Mouse (Mus musculus): ENCODE measurements around the gene Frmd4a. TPM values are rescaled to one million over a fixed set of nuclear protein-coding genes. Genes with fewer than 3 reads are reported as not detected.

The Frmd4a gene
- polyA plus RNA-seq, 1 experiment from 2014 or later, result 16.0 TPM

DNA sequence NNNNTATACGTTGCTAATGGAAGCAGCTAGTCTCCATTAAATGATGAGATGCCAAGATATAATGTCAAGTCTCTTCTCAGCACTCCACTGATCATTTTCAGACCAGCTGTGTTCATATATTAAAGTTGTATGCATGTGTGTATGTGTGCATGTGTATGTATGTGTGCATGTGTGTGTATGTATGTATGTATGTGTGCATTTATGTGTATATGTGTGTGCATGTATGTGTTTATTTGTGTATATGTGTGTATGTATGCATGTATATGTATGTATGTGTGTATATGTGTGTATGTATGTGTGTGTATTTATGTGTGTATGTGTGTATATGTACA lies 204.9 kb downstream of the Frmd4a start:
- Histone ChIP-seq H3K4me2 (no peak overlapping the region), H3K27me3 (no peaks in the 10 kb centered on the region), H3K4me3 (replicated peaks) (no peak overlapping the region), H3K36me3 (replicated peaks) (no peaks in the 10 kb centered on the region), H3K9me3 (replicated peaks) (no peaks in the 10 kb centered on the region), H3K9ac (no peak overlapping the region), H3K4me1 (replicated peaks) (no peaks in the 10 kb centered on the region), H3K27ac (replicated peaks) (no peak overlapping the region)
- ATAC-seq (ENCODE audit: insufficient read depth), result no peak
- WGBS (ENCODE audit: insufficient replicate concordance), result 2% methylated on average over 1 of the region's 1 CpGs

DNA sequence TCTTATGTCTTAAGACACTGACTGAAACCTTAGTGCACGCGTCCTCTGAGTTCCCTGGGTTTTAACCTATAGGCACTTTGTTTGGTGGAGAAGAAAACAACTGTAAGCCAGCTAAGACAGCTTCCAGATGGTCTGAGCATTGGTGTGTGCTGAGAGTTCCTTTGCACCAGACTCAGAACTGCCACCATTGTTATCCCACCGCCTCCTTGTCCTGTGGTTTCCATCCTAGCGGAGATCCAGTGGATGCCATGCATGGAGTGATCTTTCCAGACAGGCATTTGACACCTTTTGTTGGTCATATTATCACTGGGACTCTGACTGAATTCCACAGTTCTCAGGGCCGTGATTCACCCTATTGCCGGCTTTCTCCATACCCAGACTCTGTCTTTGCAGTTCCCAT lies 205.8 kb downstream of the Frmd4a start:
- Histone ChIP-seq H3K36me3 (replicated peaks) (no peaks in the 10 kb centered on the region), H3K27me3 (no peaks in the 10 kb centered on the region), H3K4me1 (replicated peaks) (no peaks in the 10 kb centered on the region), H3K27ac (replicated peaks) (no peak overlapping the region), H3K4me3 (replicated peaks) (no peak overlapping the region), H3K4me2 (no peak overlapping the region), H3K9me3 (replicated peaks) (no peaks in the 10 kb centered on the region), H3K9ac (no peak overlapping the region)
- ATAC-seq (ENCODE audit: insufficient read depth), result no peak
- 57% methylated on average over 6 of the region's 6 CpGs for WGBS (ENCODE audit: insufficient replicate concordance)

DNA sequence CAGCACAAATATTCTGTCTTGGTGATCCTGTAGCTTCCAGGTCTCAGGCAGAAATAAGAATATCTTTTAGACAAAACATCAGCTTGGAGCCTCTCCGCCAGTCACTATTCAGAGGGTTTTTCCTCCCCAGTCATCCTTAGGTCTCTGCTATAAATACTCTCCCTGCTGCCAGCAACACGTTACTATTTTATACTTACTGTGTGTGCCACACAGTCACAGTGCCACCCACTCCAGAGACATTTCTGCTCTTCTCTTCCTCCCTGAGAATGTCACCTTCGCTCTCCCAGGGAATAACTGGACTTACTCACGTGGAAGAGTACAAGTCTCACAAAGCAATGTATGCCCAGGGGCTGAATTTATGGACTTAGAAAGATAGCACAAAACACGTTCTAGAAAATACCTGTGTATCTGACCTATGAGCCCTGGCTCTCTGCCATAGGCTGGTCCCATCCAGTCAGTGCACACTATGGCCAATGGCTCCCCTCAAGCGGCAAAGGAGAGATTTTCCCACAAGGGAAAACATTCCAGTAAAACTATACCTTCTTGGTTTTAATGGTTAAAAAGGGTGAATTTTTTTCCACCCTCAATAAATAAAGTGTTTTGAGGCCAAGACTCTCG lies 209.5 kb downstream of the Frmd4a start:
- Histone ChIP-seq H3K36me3 (replicated peaks) (no peaks in the 10 kb centered on the region), H3K27ac (replicated peaks) (no peak overlapping the region), H3K9ac (no peak overlapping the region), H3K9me3 (replicated peaks) (no peaks in the 10 kb centered on the region), H3K4me1 (replicated peaks) (no peaks in the 10 kb centered on the region), H3K4me2 (no peak overlapping the region), H3K4me3 (replicated peaks) (no peak overlapping the region), H3K27me3 (no peaks in the 10 kb centered on the region)
- ATAC-seq (ENCODE audit: insufficient read depth), result no peak
- WGBS (ENCODE audit: insufficient replicate concordance), result 54% methylated on average over 7 of the region's 7 CpGs

DNA sequence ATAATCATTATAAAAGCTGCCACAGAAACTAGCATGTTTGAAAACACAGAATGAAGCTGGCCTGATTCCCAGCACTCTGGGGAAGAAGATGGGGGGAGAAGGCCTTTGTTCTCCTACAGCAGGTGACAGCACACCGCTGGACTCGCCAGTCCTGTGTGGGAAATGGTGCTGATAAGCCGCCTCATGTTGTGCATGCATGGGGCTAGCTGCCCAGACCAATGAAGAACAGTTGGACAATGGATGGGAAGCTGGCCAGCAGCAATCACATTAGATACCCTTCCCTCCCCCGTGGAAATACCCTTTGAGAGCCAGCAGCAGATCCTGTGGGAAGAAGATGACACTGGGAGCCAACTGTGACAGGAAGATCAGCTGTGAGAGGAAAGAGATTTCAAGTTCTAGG lies 210.0 kb downstream of the Frmd4a start:
- ATAC-seq (ENCODE audit: insufficient read depth), result no peak
- Histone ChIP-seq H3K27me3 (no peaks in the 10 kb centered on the region), H3K36me3 (replicated peaks) (no peaks in the 10 kb centered on the region), H3K4me2 (no peak overlapping the region), H3K4me3 (replicated peaks) (no peak overlapping the region), H3K27ac (replicated peaks) (no peak overlapping the region), H3K9me3 (replicated peaks) (no peaks in the 10 kb centered on the region), H3K4me1 (replicated peaks) (no peaks in the 10 kb centered on the region), H3K9ac (no peak overlapping the region)
- WGBS (ENCODE audit: insufficient replicate concordance), result 31% methylated on average over 4 of the region's 4 CpGs

DNA sequence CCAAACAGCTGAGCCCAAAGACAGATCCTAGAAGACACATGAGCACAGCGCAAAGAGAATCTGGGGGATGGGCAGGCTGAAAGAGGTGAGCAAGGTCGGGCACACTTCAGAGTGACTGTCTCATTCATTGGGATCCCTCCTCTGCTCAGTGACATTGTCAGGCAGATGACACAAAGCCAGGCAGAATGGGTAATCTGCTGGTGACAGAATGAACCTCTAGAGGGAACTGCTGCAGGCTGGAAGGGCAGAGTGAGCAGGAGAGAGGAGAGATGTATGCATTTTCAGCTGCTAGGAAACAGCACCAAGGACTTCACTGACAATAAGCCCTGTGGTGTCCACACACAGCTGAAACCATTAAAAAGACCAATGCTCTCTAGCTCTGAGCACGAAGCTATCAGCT lies 211.0 kb downstream of the Frmd4a start:
- Histone ChIP-seq H3K4me2 (no peak overlapping the region), H3K9ac (no peak overlapping the region), H3K9me3 (replicated peaks) (no peaks in the 10 kb centered on the region), H3K36me3 (replicated peaks) (no peaks in the 10 kb centered on the region), H3K27ac (replicated peaks) (no peak overlapping the region), H3K4me1 (replicated peaks) (no peaks in the 10 kb centered on the region), H3K4me3 (replicated peaks) (no peak overlapping the region), H3K27me3 (no peaks in the 10 kb centered on the region)
- 28% methylated on average over 3 of the region's 3 CpGs for WGBS (ENCODE audit: insufficient replicate concordance)
- ATAC-seq (ENCODE audit: insufficient read depth), result no peak

DNA sequence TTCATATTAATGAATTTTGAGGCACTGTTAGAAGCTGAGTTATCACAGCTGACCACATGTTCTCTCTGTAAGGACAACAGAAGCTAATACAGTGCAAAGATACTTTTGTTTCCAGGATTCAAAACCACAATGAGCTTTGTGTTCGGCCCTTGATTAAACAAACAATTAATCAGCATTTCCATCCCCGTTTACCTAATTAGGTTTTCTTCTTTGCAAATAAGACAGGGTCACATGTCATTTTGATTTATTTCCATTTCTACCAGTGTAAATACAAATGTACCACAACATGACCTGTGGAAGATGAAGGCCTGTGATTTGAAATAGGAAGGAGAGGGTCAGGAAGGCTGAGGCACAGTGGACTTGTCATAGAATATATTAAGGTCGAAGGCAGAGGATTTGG lies 214.8 kb downstream of the Frmd4a start:
- WGBS (ENCODE audit: insufficient replicate concordance), result 25% methylated on average over 3 of the region's 3 CpGs
- Histone ChIP-seq H3K4me1 (replicated peaks) (no peaks in the 10 kb centered on the region), H3K27me3 (no peaks in the 10 kb centered on the region), H3K36me3 (replicated peaks) (no peaks in the 10 kb centered on the region), H3K4me2 (no peak overlapping the region), H3K4me3 (replicated peaks) (no peak overlapping the region), H3K9ac (no peak overlapping the region), H3K9me3 (replicated peaks) (no peaks in the 10 kb centered on the region), H3K27ac (replicated peaks) (no peak overlapping the region)
- ATAC-seq (ENCODE audit: insufficient read depth), result no peak

DNA sequence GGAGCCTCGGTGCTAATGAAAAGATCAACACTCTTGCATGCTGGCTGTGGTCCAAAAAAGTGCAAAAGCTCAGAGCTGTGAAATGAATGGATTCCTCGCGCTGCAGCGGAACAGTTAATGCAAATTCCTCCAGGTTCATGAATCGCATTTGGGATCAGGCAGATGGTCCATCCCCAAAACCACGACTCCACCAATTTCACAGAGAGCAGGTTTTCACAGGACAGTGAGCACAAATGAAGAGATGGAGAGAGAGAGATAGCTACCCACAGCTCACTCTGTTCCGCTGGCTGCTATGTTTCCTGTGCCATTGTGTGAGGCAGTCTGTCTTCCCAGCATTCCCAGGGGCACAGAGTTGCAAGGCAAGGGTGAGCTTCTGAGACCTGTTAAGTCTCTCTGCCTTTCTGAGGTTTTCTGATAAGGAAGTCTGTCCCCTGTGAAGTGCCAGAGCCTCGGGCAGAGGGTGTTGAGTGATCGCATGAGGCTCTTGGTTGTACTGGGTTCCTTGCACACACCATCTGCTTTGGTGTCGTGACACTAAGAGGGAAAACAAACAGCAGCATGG lies 215.3 kb downstream of the Frmd4a start:
- no peak overlapping the region for H3K4me2 ChIP-seq
- no peaks in the 10 kb centered on the region for H3K9me3 ChIP-seq (replicated peaks)
- no peak for ATAC-seq (ENCODE audit: insufficient read depth)
- 25% methylated on average over 10 of the region's 10 CpGs for WGBS (ENCODE audit: insufficient replicate concordance)
- H3K27me3 ChIP-seq, result no peaks in the 10 kb centered on the region
- no peak overlapping the region for H3K4me3 ChIP-seq (replicated peaks)
- H3K36me3 ChIP-seq (replicated peaks), result no peaks in the 10 kb centered on the region
- H3K4me1 ChIP-seq (replicated peaks), result no peaks in the 10 kb centered on the region
- H3K9ac ChIP-seq, result no peak overlapping the region
- H3K27ac ChIP-seq (replicated peaks), result no peak overlapping the region

DNA sequence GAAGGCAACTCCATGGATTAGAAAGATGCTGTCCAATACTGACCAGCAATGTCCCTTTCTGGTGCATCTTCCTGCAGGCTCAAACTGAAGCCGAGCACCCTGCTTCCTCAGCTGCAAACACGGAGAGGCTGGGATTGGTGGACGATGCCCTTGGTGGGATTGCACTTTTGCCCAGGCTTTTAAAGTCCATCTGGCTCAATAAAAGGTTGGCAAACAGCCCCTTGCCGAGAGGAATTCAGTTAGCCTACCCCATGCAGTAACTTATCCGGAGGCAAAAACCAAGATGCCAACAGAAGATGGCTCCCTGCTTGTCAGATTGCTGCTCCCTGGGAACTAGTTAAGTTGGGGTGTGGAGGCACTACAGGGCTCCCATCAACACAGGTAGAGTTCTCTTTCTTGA lies 220.2 kb downstream of the Frmd4a start:
- Histone ChIP-seq H3K9ac (no peak overlapping the region), H3K4me2 (no peak overlapping the region), H3K4me1 (replicated peaks) (no peaks in the 10 kb centered on the region), H3K4me3 (replicated peaks) (no peak overlapping the region), H3K36me3 (replicated peaks) (no peaks in the 10 kb centered on the region), H3K27me3 (no peaks in the 10 kb centered on the region), H3K27ac (replicated peaks) (no peak overlapping the region), H3K9me3 (replicated peaks) (no peaks in the 10 kb centered on the region)
- WGBS (ENCODE audit: insufficient replicate concordance), result 64% methylated on average over 5 of the region's 5 CpGs
- ATAC-seq (ENCODE audit: insufficient read depth), result no peak

DNA sequence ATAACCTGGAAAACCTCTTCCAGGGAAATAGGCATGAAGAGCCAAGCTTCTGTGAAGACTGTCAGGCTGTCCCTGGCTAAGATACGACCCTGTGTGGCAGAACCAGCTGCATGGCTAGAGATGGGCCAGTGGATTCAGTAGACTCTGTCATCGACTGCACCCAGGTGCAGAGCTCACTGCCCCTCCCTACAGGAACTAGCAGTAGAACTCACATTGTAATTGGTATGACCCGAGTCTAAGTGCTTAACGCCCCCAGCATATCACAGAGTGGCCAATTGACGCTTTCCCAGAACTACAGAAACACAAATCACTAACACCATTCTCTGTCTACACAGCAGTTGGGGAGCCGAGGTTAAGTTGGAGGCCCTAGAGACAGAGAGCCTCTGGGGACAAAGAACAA lies 232.2 kb downstream of the Frmd4a start:
- no peaks in the 10 kb centered on the region for H3K27me3 ChIP-seq
- H3K9me3 ChIP-seq (replicated peaks), result no peaks in the 10 kb centered on the region
- H3K4me3 ChIP-seq (replicated peaks), result no peak overlapping the region
- H3K9ac ChIP-seq, result no peak overlapping the region
- no peak for ATAC-seq (ENCODE audit: insufficient read depth)
- no peaks in the 10 kb centered on the region for H3K36me3 ChIP-seq (replicated peaks)
- H3K27ac ChIP-seq (replicated peaks), result no peak overlapping the region
- 46% methylated on average over 6 of the region's 6 CpGs for WGBS (ENCODE audit: insufficient replicate concordance)
- H3K4me1 ChIP-seq (replicated peaks), result no peaks in the 10 kb centered on the region
- H3K4me2 ChIP-seq, result no peak overlapping the region

DNA sequence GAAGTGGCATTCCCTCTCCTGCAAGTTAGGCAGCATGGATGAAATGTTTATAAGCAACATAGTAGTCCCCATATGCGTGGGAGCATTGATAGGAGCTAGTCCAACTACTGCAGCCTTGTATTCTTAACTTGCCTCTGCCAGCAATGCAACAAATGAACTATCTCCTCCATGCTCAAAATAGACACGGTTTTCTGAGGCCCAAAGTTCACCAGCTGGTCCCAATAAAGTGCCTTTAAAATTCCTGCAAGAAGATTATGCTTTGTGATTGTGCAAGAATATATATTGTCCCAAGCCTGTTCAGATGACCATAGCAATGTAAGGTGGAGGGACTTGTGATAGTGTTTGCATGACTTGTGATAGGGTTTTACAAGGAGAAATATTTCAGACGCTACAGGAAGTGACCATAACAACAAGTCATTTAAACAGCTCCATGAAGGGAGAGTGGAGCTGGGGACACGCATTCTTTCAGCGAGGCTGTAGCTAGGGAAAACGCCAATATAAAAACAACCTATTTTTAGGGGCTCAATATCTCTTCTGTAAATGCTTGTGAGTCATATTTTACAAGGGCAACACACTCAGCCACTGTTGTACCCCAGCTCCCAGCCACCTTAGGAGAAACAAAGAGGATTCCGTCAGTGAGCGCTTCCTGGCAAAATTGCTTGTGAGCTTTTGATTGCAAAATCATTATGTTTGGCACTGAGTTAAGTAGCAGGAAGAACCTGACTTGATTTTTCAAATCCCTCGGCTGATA lies 235.2 kb downstream of the Frmd4a start:
- no peak for ATAC-seq (ENCODE audit: insufficient read depth)
- Histone ChIP-seq H3K27me3 (no peaks in the 10 kb centered on the region), H3K36me3 (replicated peaks) (no peaks in the 10 kb centered on the region), H3K4me2 (no peak overlapping the region), H3K9me3 (replicated peaks) (no peaks in the 10 kb centered on the region), H3K27ac (replicated peaks) (no peak overlapping the region), H3K4me3 (replicated peaks) (no peak overlapping the region), H3K9ac (no peak overlapping the region), H3K4me1 (replicated peaks) (no peaks in the 10 kb centered on the region)
- WGBS (ENCODE audit: insufficient replicate concordance), result 45% methylated on average over 9 of the region's 9 CpGs

DNA sequence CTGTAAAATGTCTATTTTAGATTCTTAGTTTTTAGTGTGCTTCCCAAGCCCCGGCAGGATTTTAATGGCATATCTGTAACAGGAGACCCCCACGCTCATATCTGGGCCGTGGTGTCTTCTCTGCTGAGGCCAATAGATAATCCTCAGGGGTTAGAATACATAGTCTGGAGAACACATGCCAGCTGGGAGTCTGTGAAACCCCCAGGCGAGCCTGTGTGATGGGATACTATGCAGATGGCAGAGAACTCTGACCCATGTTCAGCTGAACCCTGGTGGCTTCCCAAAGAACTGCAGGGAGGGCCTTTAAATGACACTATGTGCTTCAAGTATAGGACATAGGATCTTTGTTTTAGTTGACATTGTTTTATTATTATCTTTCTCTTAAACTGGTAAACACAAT lies 235.8 kb downstream of the Frmd4a start:
- Histone ChIP-seq H3K9me3 (replicated peaks) (no peaks in the 10 kb centered on the region), H3K27ac (replicated peaks) (no peak overlapping the region), H3K4me2 (no peak overlapping the region), H3K4me3 (replicated peaks) (no peak overlapping the region), H3K9ac (no peak overlapping the region), H3K36me3 (replicated peaks) (no peaks in the 10 kb centered on the region), H3K4me1 (replicated peaks) (no peaks in the 10 kb centered on the region), H3K27me3 (no peaks in the 10 kb centered on the region)
- ATAC-seq (ENCODE audit: insufficient read depth), result no peak
- WGBS (ENCODE audit: insufficient replicate concordance), result 28% methylated on average over 4 of the region's 4 CpGs

DNA sequence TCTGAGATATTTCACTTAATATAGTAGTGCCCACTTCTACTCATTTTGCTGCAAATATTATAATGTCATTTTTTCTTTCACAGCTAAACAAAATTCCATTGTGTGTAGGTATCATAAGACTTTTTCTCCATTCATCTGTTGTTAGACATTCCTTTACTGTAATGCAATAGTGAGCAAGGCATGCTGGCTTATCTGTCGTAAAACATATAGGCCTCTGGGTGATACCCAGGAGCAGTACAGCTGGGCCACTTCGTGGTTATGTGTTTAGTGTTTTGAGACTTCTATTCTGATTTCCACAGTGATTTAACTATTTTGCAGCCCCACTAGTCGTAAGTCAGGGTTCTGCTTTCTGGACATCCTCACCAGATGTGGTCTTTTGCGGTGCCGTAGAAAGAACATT lies 236.6 kb downstream of the Frmd4a start:
- WGBS (ENCODE audit: insufficient replicate concordance), result 52% methylated on average over 5 of the region's 5 CpGs
- H3K27ac ChIP-seq (replicated peaks), result no peak overlapping the region

More for the DNA sequence above, 236.6 kb downstream of the Frmd4a start:
- H3K36me3 ChIP-seq (replicated peaks), result no peaks in the 10 kb centered on the region
- no peak overlapping the region for H3K9ac ChIP-seq
- no peaks in the 10 kb centered on the region for H3K4me1 ChIP-seq (replicated peaks)
- no peaks in the 10 kb centered on the region for H3K27me3 ChIP-seq
- no peak overlapping the region for H3K4me3 ChIP-seq (replicated peaks)
- no peaks in the 10 kb centered on the region for H3K9me3 ChIP-seq (replicated peaks)
- H3K4me2 ChIP-seq, result no peak overlapping the region
- ATAC-seq (ENCODE audit: insufficient read depth), result no peak

Data from liver, embryonic 15.5 days (tissue).